Mouse (Mus musculus) lung, postnatal 4 days (tissue): ENCODE measurements around the gene Olfr1392.
"Not testable (repeated sequence)": the region's sequence is repeated elsewhere in the genome, so short reads cannot be mapped to it uniquely, and the experiment has no call there.

Source experiments
- DNase-seq, 2 experiments: peaks; one replicate each; pipeline ENCODE4 v3.0.0; 2021

The Olfr1392 gene

DNA sequence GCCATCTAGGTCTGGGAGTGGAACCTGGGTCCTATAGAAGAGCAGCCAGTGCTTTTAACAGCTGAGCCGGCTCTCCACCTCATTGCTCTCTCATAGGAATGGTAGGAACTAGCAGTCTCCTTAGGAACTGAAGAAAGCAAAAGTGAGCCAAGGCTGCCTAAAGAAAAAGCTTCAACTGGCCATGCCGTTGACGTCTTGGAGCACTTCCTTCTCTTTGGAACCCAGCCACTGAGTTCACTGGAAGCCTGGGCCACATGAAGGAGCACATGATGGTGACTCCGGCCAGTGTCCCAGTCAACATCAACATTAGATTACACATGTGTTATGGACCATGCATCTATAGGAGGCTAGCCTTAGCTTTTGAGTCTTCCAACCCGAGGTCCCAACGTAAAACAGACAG, 32.0 kb upstream of the Olfr1392 start:
- DNase-seq = peak in 1 of 2 experiments; percentile 28

DNA sequence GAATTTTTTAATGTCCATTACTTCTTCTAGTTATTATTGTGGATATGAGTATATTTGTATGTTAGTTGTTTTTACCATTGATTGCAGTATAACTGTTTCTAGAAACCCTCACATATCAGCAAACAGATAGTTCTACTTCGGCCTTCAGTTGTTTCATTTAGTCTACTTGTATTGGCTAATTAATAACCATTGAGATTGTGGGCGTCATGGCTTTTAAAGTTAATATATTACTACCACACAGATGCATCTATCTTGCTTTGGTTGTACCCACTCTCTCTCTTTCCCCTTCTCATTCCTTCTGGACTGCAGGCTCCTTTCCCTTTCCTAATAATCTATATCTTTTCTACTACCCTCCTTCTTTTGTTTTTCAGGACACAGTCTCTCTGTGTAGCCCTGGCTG, 25.8 kb upstream of the Olfr1392 start:
- no peak for DNase-seq

DNA sequence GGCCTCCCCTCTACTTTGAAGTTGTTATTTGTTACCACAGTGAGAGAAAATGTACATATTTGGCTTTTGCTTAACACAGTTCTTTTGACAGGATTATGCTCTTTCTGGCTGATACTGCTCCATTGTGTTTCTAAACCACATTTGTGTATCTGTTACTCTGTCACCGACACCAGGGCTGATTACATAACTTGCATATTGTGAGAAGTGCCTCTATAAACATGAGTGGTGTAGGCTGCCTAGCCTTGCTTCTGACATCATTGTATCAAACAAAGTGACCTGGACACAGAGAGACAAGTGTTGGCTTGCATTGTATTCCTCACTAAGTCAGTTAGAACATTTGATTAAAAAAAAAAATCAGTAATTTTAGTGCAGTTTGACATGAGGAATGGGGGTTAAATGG, 25.3 kb upstream of the Olfr1392 start:
- DNase-seq = no peak

DNA sequence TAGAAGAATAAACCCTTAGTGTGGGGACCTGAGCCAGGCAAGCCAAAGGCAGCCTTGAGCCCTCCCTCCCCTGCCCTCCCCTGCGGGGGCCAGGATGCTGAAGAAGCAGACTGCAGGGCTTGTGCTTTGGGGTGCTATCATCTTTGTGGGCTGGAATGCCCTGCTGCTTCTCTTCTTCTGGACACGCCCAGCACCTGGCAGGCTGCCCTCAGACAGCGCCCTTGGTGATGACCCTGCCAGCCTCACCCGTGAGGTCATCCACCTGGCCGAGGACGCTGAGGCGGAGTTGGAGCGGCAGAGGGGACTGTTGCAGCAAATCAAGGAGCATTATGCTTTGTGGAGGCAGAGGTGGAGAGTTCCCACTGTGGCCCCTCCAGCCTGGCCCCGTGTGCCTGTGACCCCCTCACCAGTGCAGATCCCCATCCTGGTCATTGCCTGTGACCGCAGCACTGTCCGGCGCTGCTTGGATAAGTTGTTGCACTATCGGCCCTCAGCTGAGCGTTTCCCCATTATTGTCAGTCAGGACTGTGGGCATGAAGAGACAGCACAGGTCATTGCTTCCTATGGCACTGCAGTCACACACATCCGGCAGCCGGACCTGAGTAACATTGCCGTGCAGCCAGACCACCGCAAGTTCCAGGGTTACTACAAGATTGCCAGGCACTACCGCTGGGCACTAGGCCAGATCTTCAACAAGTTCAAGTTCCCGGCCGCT, 24.3 kb upstream of the Olfr1392 start:
- peak in 1 of 2 experiments; percentile 46 for DNase-seq

DNA sequence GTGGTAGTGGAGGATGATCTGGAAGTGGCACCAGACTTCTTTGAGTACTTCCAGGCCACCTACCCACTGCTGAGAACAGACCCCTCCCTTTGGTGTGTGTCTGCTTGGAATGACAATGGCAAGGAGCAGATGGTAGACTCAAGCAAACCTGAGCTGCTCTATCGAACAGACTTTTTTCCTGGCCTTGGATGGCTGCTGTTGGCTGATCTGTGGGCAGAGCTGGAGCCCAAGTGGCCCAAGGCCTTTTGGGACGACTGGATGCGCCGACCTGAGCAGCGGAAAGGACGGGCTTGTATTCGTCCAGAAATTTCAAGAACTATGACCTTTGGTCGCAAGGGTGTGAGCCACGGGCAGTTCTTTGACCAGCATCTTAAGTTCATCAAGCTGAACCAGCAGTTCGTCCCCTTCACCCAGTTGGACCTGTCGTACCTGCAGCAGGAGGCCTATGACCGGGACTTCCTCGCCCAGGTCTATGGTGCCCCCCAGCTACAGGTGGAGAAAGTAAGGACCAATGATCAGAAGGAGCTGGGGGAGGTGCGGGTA, 23.7 kb upstream of the Olfr1392 start:
- no peak for DNase-seq

DNA sequence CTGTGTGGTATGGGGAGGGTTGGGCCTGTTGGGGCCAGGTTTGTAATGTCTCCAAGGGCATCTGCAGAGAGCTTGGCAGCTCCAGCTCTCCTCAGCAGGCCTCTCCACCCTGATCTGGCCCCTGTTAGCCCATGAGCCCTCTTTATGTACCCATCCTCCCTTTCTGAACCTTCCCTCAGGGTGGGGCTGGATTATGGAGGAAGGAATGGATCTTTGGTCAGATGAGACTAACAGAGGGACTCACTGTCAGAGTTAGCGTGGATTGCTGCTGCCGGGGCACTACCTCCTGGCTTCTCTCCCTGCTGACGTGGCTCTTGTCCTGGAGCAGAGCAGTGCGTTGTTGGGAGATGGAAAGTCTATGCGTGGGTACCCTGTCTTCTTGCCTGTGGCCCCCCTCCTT, 22.8 kb upstream of the Olfr1392 start:
- no peak for DNase-seq

DNA sequence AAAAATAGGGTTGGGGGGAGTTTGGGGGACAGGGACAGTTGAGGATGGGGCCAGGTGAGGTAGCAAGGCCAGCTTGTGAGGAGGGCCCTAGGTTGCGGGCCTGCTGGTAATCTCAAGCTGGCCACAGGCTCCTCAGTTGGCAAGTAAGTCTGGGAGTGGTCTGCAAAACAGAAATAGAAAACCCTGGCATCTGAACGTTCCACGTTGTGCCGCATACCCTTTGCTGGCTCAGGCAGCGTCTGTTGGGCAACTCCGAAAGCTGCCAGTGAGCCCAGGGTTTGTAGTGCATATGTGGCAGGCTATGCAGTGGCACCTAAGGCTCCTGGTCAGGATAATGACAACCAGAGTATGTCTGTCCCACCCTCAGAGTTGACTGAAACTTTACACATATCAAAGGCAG, 21.9 kb upstream of the Olfr1392 start:
- DNase-seq = no peak

DNA sequence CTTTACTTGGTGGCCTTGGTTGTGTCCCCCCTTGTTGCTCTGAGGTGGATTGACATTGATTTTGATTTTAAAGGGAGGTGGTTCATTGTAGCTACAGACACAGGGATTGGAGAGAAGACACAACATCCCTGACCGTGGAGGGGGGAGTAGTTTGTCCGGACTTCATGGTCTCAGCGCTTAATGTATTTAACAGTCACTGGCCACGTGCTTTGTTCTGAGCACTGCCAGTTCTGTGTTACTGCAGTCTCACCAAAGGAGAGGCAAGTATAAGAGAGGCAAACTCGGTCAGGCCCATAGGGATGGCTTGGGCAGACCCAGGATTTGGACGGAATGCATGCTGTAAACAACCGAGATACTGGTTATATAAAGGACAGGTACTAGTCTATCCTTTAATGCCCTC, 21.0 kb upstream of the Olfr1392 start:
- DNase-seq = no peak

DNA sequence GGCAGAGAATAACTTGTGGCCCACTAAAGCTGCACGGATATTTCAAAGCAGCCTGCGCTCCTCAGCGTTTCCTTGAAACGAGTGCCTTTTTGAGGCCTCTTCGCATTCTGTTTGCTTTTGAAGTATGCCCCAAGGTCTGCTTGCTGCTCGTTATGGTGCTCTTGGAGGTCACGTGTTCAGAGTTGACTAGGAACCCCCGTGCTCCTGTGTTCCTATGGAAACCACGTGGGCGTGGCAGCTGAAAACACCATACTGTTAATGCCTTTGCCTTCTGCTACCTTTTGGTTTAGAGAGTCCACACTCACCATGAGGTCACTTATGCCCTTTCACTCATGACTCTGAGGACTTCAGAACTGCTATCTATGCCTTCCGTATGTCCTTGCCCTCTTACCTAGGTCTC, 20.5 kb upstream of the Olfr1392 start:
- DNase-seq = no peak

DNA sequence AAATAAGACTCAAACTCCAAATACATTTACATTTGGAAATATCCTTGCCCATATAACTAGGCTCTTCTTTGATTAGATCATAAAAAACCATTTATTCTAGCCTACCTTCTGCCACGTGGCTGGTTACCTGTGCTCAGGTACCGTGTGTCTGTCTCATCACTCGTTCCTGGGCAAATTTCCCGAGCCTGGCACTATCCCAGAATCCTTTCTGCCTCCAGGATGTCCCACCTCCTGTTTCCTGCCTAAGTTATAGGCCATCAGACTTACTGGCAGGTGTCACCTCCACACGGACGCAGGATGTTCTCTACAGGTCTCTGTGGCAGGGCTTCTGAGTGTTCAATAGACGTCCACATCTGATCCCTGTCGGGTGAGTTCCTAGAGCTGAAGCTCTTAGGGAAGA, 20.0 kb upstream of the Olfr1392 start:
- DNase-seq = no peak

DNA sequence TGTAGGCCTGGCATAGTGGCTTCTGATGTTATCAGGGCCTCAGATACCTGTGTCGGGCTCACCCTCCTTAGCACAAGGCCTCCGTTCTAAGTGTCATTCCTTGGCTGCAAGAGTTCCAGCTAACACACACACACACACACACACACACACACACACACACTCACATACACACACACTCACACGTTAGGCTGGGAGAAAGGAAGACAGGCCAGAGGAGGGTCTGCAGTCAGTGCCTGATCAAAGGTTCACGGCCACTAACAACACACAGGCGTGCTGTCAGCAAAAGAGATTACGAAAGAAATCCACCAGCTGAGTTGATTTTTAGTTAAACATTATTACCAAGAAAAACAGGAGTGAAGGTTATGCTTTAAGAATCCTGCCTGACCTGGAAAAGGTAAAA, 18.4 kb upstream of the Olfr1392 start:
- DNase-seq = no peak

DNA sequence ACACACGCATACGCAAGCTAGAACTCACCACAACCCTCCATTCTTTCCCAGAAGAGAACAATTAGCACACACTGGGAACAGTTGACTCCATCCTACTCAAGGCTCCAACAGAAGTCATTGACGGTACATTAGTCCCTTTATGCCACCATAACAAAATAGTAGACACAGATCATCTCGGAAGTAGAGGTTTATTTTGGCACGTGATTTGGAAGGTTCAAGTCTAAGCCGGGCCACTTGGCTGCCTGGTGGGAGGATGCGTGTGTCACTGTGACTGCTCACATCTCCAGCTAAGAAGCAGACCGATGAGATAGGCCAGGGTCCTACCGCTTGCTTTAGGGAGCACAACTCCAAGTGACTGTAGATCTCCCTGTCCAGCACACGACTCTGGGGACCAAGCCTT, 17.8 kb upstream of the Olfr1392 start:
- DNase-seq = no peak

DNA sequence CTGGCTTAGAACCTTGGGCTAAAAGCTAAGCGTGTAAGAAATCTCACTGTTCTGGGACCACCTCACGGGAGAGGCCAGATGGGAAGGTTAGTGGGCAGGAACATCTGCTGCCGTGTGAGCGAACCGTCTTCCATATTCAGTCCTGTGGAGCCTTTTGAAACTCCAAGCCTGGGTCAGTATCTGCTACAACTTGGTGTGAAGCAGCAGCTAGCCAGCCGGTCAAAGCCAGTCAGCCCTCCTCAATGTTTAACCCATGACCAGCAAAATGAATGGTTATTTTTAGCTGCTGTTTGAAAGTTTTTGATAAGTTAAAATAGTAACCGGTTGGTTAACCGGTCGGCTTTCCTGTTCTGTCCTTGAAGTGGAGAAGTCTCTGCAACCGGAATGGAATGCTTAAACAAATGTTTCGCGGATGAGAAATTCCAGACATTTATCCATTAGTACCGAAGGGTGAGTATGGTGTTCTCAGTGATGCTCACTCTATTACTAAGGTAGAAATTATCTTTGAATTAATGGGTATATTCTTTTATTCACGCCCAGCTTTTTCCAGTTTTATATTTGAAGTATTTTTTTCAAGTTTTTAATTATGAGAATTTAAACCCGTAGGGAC, 17.0 kb upstream of the Olfr1392 start:
- DNase-seq = no peak

DNA sequence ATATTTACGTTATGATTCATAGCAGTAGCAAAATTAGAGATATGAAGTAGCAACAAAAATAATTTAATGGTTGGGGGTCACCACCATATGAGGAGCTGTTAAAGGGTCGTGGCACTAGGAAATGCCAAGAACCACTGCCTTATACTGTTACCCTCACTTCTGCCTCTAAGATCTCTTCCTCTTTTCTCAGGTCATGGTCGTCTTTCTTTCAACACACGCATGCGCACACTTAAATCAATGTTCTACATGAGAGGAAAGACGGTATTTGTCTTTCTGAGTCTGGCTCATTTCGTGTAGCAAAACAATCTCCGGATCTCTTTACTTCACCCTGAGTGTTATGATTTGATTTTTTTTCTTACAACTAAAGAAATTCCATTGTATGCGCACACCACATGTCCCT, 15.3 kb upstream of the Olfr1392 start:
- no peak for DNase-seq

DNA sequence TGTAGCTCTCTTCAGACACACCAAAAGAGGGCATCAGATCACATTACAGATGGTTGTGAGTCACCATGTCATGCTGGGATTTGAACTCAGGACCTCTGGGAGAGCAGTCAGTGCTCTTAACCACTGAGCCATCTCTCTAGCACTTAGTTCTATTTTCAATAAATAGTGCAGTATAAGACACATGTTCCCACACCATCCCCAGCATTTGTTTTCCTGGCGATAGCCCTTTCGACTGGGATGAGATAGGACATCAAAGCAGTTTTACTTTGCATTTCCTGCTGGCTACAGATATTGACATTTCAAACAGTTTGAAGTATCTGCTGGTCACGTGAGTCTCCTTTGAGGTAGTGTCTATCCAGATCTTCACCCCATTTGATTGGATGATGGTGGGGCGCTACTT, 14.7 kb upstream of the Olfr1392 start:
- no peak for DNase-seq

DNA sequence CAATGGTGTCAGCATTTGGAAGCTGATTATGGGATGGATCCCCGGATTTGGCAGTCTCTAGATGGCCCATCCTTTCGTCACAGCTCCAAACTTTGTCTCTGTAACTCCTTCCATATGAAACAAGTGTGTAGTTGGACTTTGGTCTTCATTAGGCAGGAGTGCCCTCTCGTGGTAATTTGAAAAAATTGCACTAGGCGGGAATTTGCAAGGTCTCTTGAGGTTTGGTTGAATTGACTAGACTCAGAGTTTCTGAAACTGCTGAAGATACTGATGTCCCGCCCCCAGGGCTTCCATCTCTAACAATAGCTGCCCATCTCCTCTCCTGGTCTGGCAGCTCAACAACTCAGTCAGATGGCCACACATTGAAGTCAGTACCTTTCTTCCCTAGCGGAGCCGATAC, 13.7 kb upstream of the Olfr1392 start:
- DNase-seq = peak in 1 of 2 experiments; percentile 61

DNA sequence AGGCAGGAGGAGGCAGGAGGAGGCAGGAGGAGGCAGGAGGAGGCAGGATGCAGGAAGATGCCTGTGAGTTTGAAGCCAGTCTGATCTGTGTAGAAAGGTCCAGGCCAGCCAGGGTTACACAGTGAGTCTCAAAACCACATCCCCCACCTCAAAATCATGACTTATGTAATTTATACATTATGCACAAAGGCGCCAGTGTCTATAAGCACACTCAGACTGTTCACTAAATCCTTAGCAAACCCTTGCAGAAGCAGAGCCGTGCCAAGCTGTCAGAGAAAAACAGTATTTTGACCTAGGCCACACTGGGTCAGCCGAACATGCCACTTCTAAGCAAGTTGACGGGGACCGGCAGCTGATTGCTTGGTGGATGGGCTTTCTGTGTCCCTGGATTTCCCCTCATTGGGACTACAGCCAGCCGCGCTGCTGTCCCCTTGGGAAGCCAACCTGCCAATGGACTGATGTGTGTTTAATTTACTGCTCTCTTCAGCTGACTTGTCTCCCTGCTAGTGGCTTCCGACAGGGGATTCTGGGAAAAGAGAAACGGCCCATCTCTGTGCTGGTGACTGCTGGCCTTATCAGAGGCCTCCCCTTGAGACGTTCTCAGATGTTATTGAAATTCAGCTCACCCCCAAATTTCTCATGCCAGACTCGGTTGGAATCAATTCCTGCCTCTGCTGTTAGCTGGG, 11.1 kb upstream of the Olfr1392 start:
- no peak for DNase-seq

DNA sequence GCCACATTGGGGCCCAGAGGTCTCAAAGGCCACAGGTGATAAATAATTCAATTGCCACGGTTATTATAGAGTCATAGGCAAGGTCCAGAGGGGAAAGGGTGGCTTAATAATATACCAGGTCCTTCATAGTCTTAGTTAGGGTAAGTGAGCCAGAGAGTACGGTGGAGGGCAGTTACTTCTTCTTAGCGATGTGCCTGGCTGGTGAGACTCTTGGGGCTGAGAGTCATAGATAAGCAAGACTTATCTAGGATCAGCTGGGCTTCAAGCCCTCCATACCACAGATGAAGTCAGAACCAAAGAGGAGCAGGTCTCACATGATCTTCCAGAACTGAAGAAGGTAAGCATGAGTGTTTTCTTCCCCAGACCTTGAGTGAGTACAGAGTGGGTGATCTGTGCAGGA, 6.9 kb upstream of the Olfr1392 start, which contains the start of gene Olfr1393:
Gene Olfr1393, plus strand, starts transcription at position 83 of the 400 bp plus-strand sequence.
- DNase-seq = no peak

DNA sequence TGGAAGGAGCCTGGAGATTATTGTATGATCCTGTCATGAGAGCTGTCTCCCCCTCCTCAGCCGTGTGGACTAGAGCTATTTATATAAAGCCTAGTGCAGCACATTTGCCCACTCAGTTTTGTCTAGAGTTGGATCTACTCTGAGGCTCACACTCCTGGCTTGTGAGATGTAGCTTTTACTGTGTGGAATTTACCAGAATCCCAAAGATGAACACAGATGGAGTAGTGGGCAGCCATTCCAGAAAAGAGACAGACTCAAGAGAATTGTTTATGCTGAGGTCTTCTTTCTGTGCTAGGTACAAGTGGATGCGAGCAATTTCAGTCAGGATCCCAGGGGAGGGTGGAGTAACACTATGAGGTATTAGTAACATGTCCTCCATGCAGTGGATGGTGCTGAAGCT, 2.2 kb downstream of the Olfr1392 start:
- DNase-seq = no peak

DNA sequence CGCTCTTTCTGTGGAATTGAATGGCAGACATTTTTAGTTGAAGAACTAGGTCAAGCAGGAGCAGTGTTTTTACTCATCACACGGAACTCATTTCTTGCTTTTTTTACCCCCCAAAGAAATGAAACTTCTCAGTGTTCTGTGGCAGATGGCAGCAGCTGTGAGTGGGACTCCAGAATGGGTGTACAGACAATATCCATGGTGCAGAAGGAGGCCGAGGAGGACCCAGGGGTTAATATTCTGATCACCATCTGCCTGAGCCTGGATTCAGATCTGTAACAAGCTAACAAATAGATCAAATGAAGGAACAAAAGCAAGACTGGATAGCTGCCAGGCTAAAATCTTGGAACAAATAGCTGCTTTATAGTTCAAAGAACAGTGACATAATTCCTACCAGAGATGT, 7.7 kb downstream of the Olfr1392 start:
- DNase-seq = no peak

DNA sequence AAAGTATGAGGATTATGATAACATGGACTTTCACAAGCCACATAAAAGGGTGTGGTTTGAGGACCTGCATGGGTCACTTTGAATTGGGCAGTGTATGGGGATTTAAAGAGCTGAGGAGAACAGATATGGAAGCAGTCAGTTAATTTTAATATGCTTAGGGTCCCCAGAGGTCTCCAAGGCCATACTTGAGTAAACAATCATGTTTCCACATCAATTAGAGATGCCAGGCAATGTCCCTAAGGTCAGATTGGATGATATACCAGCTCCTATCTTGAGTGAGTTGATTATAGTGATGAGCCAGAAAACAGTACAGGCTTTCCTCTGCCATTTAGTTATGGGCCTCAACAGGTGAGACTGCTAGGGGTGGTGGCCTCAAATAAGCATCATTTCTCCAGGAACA, 19.4 kb downstream of the Olfr1392 start, which contains the start of gene Olfr10:
Gene Olfr10, plus strand, starts transcription at position 301 of the 400 bp plus-strand sequence.
- no peak for DNase-seq

DNA sequence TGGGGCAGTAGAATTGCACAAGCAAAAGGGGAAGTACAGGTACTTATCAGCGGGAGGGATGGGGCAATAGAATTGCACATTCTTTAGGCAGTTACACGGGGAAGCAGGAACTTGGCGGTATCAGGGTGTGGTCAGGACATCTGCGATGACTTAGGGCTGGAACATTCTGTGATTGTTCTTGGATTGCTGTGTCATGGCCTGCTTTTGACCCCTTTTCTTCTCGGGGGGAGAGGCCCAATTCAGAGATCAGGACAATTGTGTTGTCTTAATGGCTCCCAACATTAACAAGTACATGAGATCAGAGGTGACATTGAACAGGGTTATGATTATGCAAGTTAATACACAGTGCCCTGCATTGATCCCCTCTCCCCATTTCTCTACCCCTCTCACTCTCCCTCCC, 23.5 kb downstream of the Olfr1392 start:
- DNase-seq = not testable (repeated sequence)

DNA sequence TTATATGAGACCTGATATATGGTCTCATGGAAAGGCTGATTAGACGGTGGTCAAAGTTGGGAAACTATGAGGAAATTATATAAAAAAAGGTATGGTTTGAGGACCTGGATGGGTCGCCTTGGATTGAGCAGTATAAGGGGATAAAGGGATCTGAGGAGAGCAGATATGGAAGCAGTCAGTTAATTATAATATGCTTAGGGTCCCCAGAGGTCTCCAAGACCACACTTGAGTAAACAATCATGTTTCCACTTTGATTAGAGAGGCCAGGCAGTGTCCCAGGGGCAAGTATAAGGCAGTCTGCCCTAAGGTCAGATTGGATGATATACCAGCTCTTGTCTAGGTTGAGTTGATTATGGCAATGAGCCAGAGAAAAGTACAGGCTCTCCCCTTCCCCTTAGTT, 37.4 kb downstream of the Olfr1392 start, which contains the start of gene Olfr1391:
Gene Olfr1391, plus strand, starts transcription at position 301 of the 400 bp plus-strand sequence.
- no peak for DNase-seq

DNA sequence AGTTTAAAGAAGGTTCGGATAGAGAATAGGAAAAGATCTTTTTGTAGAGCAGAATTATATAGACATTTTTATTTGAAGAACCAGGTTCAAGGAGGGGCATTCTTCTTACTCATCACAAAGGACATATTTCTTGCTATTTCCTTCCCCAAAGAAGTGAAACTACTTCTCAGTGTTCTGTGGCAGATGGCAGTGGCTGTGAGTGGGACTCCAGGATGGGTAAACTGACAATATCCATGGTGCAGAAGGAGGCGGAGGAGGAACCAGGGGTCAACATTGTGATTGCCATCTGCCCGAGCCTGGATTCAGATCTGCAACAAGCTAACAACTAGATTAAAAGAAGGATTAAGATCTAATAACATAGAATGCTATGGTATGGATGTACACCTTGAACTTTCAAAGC, 41.6 kb downstream of the Olfr1392 start:
- no peak for DNase-seq
